Comparison of ENCODE assay signal across 13 mouse cellular contexts in genomic region chr2:29622126-29623005, GRCm38 (mm10). TPM values are rescaled to one million over a fixed set of nuclear protein-coding genes. Genes with fewer than 3 reads are reported as not detected.
DNase-seq lines count a peak whose midpoint lies in the region; ATAC-seq lines count a peak whose summit lies in the region.
"Had no signal": no experiment of that assay in that cellular context is flagged by ENCODE, and none has a peak within 500 bp of the region (broad histone marks: within the 10 kb centered on the region; RNA-seq: fewer than 3 reads in every experiment).

No protein-coding gene starts in this region.

- 89% methylated on average over 10 of the region's 10 CpGs for WGBS in forebrain, embryonic 11.5 days
- WGBS in forebrain, embryonic 16.5 days = 86% methylated on average over 10 of the region's 10 CpGs
- WGBS in embryonic facial prominence, embryonic 13.5 days = 79% methylated on average over 10 of the region's 10 CpGs

- H3K9me3 ChIP-seq in forebrain, embryonic 11.5 days (ENCODE audit: control insufficient read depth, low read length) = no peaks in the 10 kb centered on the region
- no peaks in the 10 kb centered on the region for H3K9me3 ChIP-seq in forebrain, embryonic 16.5 days (ENCODE audit: control insufficient read depth, low read length)
- H3K9me3 ChIP-seq in megakaryocyte, embryonic 14.5 days = no peaks in the 10 kb centered on the region
- H3K9me3 ChIP-seq in embryonic facial prominence, embryonic 13.5 days = no peaks in the 10 kb centered on the region

- no peak overlapping the region for H3K4me2 ChIP-seq in forebrain, embryonic 11.5 days (ENCODE audit: low read depth, low read length, severe bottlenecking)
- H3K4me2 ChIP-seq in forebrain, embryonic 16.5 days (ENCODE audit: low read length) = no peak overlapping the region
- H3K4me2 ChIP-seq in embryonic facial prominence, embryonic 13.5 days = no peak overlapping the region

- peak; percentile 6 for DNase-seq in forebrain, embryonic 11.5 days (ENCODE audit: low spot score)
- DNase-seq in thymus, postnatal 0 days (ENCODE audit: low spot score) = peak; percentile 71
- no peak for DNase-seq in ovary, postnatal 36 days (ENCODE audit: low spot score)
- DNase-seq: adrenal gland, postnatal 10 days; cerebellum, adult 11 months; gastrocnemius, postnatal 36 days had no signal

- no peak overlapping the region for H3K27ac ChIP-seq in forebrain, embryonic 11.5 days (ENCODE audit: low read depth, low read length)
- H3K27ac ChIP-seq in forebrain, embryonic 16.5 days (ENCODE audit: low read length) = no peak overlapping the region
- no peak overlapping the region for H3K27ac ChIP-seq in embryonic facial prominence, embryonic 13.5 days

- H3K36me3 ChIP-seq in forebrain, embryonic 11.5 days (ENCODE audit: control insufficient read depth, insufficient read depth, low read length) = no peaks in the 10 kb centered on the region
- no peaks in the 10 kb centered on the region for H3K36me3 ChIP-seq in forebrain, embryonic 16.5 days (ENCODE audit: control insufficient read depth, insufficient read depth)
- peaks cover 4% of the 10 kb centered on the region for H3K36me3 ChIP-seq in megakaryocyte, embryonic 14.5 days (replicated peaks; ENCODE audit: low read length)
- H3K36me3 ChIP-seq in embryonic facial prominence, embryonic 13.5 days = peaks cover 6% of the 10 kb centered on the region; the same call in 1 of the 2 replicates

- no peak overlapping the region for H3K9ac ChIP-seq in forebrain, embryonic 11.5 days (ENCODE audit: low read length)
- H3K9ac ChIP-seq in forebrain, embryonic 16.5 days (replicated peaks; ENCODE audit: low read depth, low read length) = no peak overlapping the region
- H3K9ac ChIP-seq in embryonic facial prominence, embryonic 13.5 days = 0 out of 2 replicates have a peak overlapping the region, but pooled peaks have one; percentile 54

- H3K27me3 ChIP-seq in forebrain, embryonic 11.5 days (ENCODE audit: control insufficient read depth, insufficient read depth, low read length) = no peaks in the 10 kb centered on the region
- no peaks in the 10 kb centered on the region for H3K27me3 ChIP-seq in forebrain, embryonic 16.5 days (replicated peaks; ENCODE audit: control insufficient read depth, insufficient read depth, low read length)
- H3K27me3 ChIP-seq in megakaryocyte, embryonic 14.5 days (replicated peaks) = peaks cover 2% of the 10 kb centered on the region
- H3K27me3 ChIP-seq in embryonic facial prominence, embryonic 13.5 days = no peaks in the 10 kb centered on the region
- H3K27me3 ChIP-seq: Patski had no signal

- H3K4me3 ChIP-seq in forebrain, embryonic 11.5 days (ENCODE audit: low read depth, low read length) = no peak overlapping the region
- H3K4me3 ChIP-seq in forebrain, embryonic 16.5 days (replicated peaks; ENCODE audit: low read length) = no peak overlapping the region
- H3K4me3 ChIP-seq in megakaryocyte, embryonic 14.5 days (replicated peaks) = peak overlapping the region; percentile 66
- H3K4me3 ChIP-seq in embryonic facial prominence, embryonic 13.5 days = no peak overlapping the region

- no peak for ATAC-seq in forebrain, embryonic 11.5 days (replicated peaks; ENCODE audit: low FRiP score)
- no peak for ATAC-seq in forebrain, embryonic 16.5 days
- no peak for ATAC-seq in megakaryocyte, adult 5-6 weeks (ENCODE audit: poor library complexity, severe bottlenecking)
- ATAC-seq in embryonic facial prominence, embryonic 13.5 days (ENCODE audit: insufficient number of reproducible peaks, insufficient read depth, low FRiP score, low TSS enrichment, low read depth) = no peak
- no peak for ATAC-seq in megakaryocyte progenitor cell, adult 5-6 weeks (replicated peaks; ENCODE audit: poor library complexity)
- ATAC-seq: hindbrain, embryonic 16.5 days; Patski had no signal

- peaks cover 8% of the 10 kb centered on the region; the same call in 1 of the 2 replicates for H3K4me1 ChIP-seq in forebrain, embryonic 11.5 days (replicated peaks; ENCODE audit: control insufficient read depth, insufficient read depth, low read length)
- H3K4me1 ChIP-seq in forebrain, embryonic 16.5 days (replicated peaks; ENCODE audit: control insufficient read depth, insufficient read depth, low read length) = peaks cover 18% of the 10 kb centered on the region
- peaks cover 76% of the 10 kb centered on the region for H3K4me1 ChIP-seq in megakaryocyte, embryonic 14.5 days
- peaks cover 26% of the 10 kb centered on the region for H3K4me1 ChIP-seq in embryonic facial prominence, embryonic 13.5 days

RNA-seq across cellular contexts. Expression of gene Rapgef1, which starts 2.8 kb away (rescaled TPM):
- polyA plus RNA-seq in forebrain, embryonic 11.5 days (2014; fragmentation: Nextera tagmentation; extraction: Ambion mirVana) = 23.0 and 26.2 TPM in 2 replicates
- polyA plus RNA-seq in forebrain, embryonic 16.5 days (2015; fragmentation: Nextera tagmentation; extraction: Ambion mirVana) = 22.0 and 22.5 TPM in 2 replicates
- polyA plus RNA-seq in megakaryocyte, embryonic 14.5 days (2012; ENCODE audit: insufficient read depth, low replicate concordance) = 13.8 and 14.5 TPM in 2 replicates
- 20.1 and 20.2 TPM in 2 replicates for total RNA-seq in megakaryocyte, adult 5-6 weeks (2015)
- total RNA-seq in megakaryocyte, adult 5-6 weeks (2017) = 22.7 and 22.8 TPM in 2 replicates
- 14.4 and 15.0 TPM in 2 replicates for polyA plus RNA-seq in embryonic facial prominence, embryonic 13.5 days (2015; fragmentation: Nextera tagmentation; extraction: Ambion mirVana)
- 16.0 and 19.1 TPM in 2 replicates for polyA plus RNA-seq in thymus, postnatal 0 days (2015; fragmentation: Nextera tagmentation; extraction: Ambion mirVana)
- 19.4 and 21.7 TPM in 2 replicates for total RNA-seq in megakaryocyte progenitor cell, adult 5-6 weeks (2015)
- total RNA-seq in megakaryocyte progenitor cell, adult 5-6 weeks (2017) = 22.9 and 24.9 TPM in 2 replicates
